Mouse (Mus musculus) heart, adult 2 months (tissue): ENCODE data around the gene Aqp11.

Experiments
- EP300 ChIP-seq: fragments of 200-500 bp; IDR thresholded peaks from 2 replicates; pipeline ENCODE4 v1.6.1; 2011; ENCODE audit warnings: low read depth, low read length, control low read depth; ENCODE audit not compliant: insufficient read depth
- POLR2A ChIP-seq: fragments of 200-500 bp; IDR thresholded peaks from 2 replicates; pipeline ENCODE4 v1.6.1; 2011; ENCODE audit warnings: mild to moderate bottlenecking, low read depth, low read length, control low read depth; ENCODE audit not compliant: insufficient read depth

GRCm38 (mm10) chr7:97728666-97729614, 9.1 kb downstream of the Aqp11 start:
- no peak for TF ChIP-seq POLR2A
- TF ChIP-seq EP300 = no peak
